Mouse (Mus musculus) intestine, postnatal 0 days (tissue): ENCODE data around the gene Gm21972. TPM values are rescaled to one million over a fixed set of nuclear protein-coding genes. Genes with fewer than 3 reads are reported as not detected.

Experiments
- ATAC-seq: fragments of 200-750 bp; cut with Nextera tagmentation; 2 replicates; pipeline ENCODE4 v1.8.0; 2017; ENCODE audit warnings: mild to moderate bottlenecking, moderate TSS enrichment, moderate library complexity
- H3K27ac ChIP-seq: fragments of 300-500 bp; sonication (generic); 2 replicates; pipeline ENCODE4 v1.5.1; 2014; ENCODE audit warnings: mild to moderate bottlenecking, low read depth, low read length, moderate library complexity
- H3K27me3 ChIP-seq: fragments of 300-500 bp; sonication (generic); replicated peaks from 2 replicates; pipeline ENCODE4 v1.6.1; 2014; ENCODE audit warnings: low read length, mixed read lengths; ENCODE audit not compliant: control insufficient read depth, insufficient read depth
- H3K36me3 ChIP-seq: fragments of 300-500 bp; sonication (generic); 2 replicates; pipeline ENCODE4 v1.6.1; 2014; ENCODE audit warnings: mild to moderate bottlenecking, moderate library complexity; ENCODE audit not compliant: control insufficient read depth, insufficient read depth
- H3K4me1 ChIP-seq: fragments of 300-500 bp; sonication (generic); replicated peaks from 2 replicates; pipeline ENCODE4 v1.6.1; 2014; ENCODE audit warnings: antibody characterized with exemption, low read length, mixed read lengths; ENCODE audit not compliant: control insufficient read depth, insufficient read depth
- H3K4me2 ChIP-seq: fragments of 300-500 bp; sonication (generic); replicated peaks from 2 replicates; pipeline ENCODE4 v1.6.1; 2014; ENCODE audit warnings: low read depth, mild to moderate bottlenecking, moderate library complexity
- H3K4me3 ChIP-seq: fragments of 300-500 bp; sonication (generic); 2 replicates; pipeline ENCODE4 v1.5.1; 2014; ENCODE audit warnings: low read depth, low read length
- H3K9ac ChIP-seq: fragments of 300-500 bp; sonication (generic); 2 replicates; pipeline ENCODE4 v1.6.1; 2014; ENCODE audit warnings: mild to moderate bottlenecking, low read depth, low read length
- H3K9me3 ChIP-seq: fragments of 300-500 bp; sonication (generic); 2 replicates; pipeline ENCODE4 v1.6.1; 2016; ENCODE audit warnings: mixed run types; ENCODE audit not compliant: control insufficient read depth
- CTCF ChIP-seq: sonication (generic); IDR thresholded peaks from 2 replicates; pipeline ENCODE4 v1.5.1; 2016; ENCODE audit warnings: low read depth, mild to moderate bottlenecking, control low read depth, antibody characterized with exemption, moderate library complexity
- WGBS: fragments of 180-500 bp; shearing (Covaris S2); extraction: QIAGEN DNeasy Blood & Tissue Kit; methylation state at CpG from one replicate; pipeline ENCODE4 v1.1.7; 2014; 5-methylcytosine and 5-hydroxymethylcytosine counted together
- polyA plus RNA-seq: library from polyadenylated mRNA; unstranded; fragments of >200 nt; fragmentation: Nextera tagmentation; extraction: Ambion mirVana; gene quantifications from 2 replicates; pipeline ENCODE4 v1.2.1, GENCODE M21; 2015

Gm21972 gene
- polyA plus RNA-seq = 0.33 and 0.35 TPM in 2 replicates

DNA sequence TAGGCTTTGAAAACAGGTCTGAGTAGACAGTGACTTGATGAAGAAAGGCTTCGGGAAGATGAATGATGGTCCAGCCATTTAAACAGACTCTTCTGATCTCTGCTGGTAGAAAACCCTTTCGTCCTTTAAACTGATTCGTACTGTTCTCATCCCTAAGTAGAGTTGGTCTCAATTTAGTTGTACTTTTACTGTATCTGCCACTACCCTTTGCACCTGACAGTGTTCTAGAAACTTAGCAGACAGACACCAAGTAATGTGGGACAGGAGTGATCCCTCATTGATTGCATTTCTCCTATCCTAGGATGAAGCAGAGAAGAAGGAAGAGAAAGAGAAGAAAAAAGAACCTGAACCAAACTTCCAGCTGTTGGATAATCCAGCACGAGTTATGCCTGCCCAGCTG, at the start of gene Gm21972:
TSS of gene Gm21972 (plus strand) at position 301 of the 400 bp plus-strand sequence.
- H3K9me3 ChIP-seq = no peaks in the 10 kb centered on the region
- H3K4me1 ChIP-seq = no peaks in the 10 kb centered on the region
- H3K27ac ChIP-seq = no peak within 1 kb of the TSS
- H3K36me3 ChIP-seq = peaks cover 72% of the 10 kb centered on the region
- no peak within 1 kb of the TSS for H3K4me3 ChIP-seq
- no peak for ATAC-seq
- H3K4me2 ChIP-seq = no peak within 1 kb of the TSS
- no peak for TF ChIP-seq CTCF
- no peaks in the 10 kb centered on the region for H3K27me3 ChIP-seq
- H3K9ac ChIP-seq = no peak within 1 kb of the TSS
- WGBS = 94% methylated on average over 4 of the region's 4 CpGs

DNA sequence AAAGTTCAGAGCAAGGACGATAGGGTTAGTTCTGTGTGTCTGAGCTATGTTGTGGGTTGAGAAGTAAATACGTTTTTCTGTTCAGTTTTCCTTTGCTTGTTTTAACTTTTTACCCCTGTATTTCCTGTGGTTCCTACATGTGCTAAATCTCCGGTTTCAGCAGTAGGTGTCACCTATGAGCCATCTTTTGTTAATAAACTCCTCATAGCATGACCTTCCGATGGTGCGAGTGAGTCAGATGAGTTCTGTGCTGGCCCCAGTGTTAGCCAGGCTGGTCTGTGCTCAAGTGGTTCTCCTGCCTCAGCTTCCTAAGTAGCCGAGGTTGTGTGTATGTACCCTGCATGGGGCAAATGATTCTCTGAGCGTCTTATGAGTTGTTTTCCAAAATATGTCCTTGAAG, 39.0 kb upstream of the Gm21972 start:
- H3K36me3 ChIP-seq = peaks cover 54% of the 10 kb centered on the region
- no peak for ATAC-seq

DNA sequence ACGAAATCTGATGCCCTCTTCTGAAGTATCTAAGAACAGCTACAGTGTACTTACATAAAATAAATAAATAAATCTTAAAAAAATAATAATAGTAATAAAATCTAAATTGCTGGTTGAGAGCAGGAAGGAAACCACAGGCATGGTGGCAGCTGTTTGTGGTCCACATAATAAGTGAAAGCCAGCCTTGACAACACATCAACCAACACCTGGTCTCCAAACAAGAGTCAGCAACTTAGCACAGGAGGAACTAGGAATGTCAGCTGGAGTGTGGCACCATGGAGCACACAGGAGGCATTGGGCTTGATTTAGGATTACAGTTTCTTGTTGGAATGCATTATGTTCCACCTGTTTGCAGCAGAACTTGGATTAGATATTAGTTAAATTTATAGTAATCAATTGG, 28.4 kb upstream of the Gm21972 start:
- Histone ChIP-seq H3K36me3 (peaks cover 9% of the 10 kb centered on the region; the same call in 1 of the 2 replicates), H3K4me2 (no peak overlapping the region), H3K27me3 (no peaks in the 10 kb centered on the region), H3K27ac (no peak overlapping the region), H3K9ac (no peak overlapping the region), H3K4me1 (no peaks in the 10 kb centered on the region), H3K4me3 (no peak overlapping the region), H3K9me3 (no peaks in the 10 kb centered on the region)
- no peak for ATAC-seq
- TF ChIP-seq CTCF = no peak
- WGBS = 100% methylated on average over 1 of the region's 1 CpGs

More for the DNA sequence above, 39.0 kb upstream of the Gm21972 start:
- peak; percentile 24; the same call in 1 of the 2 replicates for TF ChIP-seq CTCF
- H3K9me3 ChIP-seq = no peaks in the 10 kb centered on the region
- no peak overlapping the region for H3K4me3 ChIP-seq
- H3K4me2 ChIP-seq = no peak overlapping the region
- H3K27ac ChIP-seq = no peak overlapping the region
- H3K9ac ChIP-seq = no peak overlapping the region
- H3K4me1 ChIP-seq = no peaks in the 10 kb centered on the region
- WGBS = 78% methylated on average over 7 of the region's 7 CpGs
- no peaks in the 10 kb centered on the region for H3K27me3 ChIP-seq

GRCm38 (mm10) chr1:86111779-86112178, 21.7 kb upstream of the Gm21972 start, which contains the start of gene Htr2b:
TSS of gene Htr2b (minus strand) at chr1:86111970.
- no peak for ATAC-seq
- Histone ChIP-seq H3K4me2 (no peak within 1 kb of the TSS), H3K27ac (no peak within 1 kb of the TSS), H3K4me3 (no peak within 1 kb of the TSS), H3K9ac (no peak within 1 kb of the TSS), H3K27me3 (no peaks in the 10 kb centered on the region), H3K36me3 (peaks cover 6% of the 10 kb centered on the region), H3K9me3 (no peaks in the 10 kb centered on the region), H3K4me1 (no peaks in the 10 kb centered on the region)
- WGBS = 57% methylated on average over 6 of the region's 6 CpGs
- peak; percentile 29 for TF ChIP-seq CTCF

DNA sequence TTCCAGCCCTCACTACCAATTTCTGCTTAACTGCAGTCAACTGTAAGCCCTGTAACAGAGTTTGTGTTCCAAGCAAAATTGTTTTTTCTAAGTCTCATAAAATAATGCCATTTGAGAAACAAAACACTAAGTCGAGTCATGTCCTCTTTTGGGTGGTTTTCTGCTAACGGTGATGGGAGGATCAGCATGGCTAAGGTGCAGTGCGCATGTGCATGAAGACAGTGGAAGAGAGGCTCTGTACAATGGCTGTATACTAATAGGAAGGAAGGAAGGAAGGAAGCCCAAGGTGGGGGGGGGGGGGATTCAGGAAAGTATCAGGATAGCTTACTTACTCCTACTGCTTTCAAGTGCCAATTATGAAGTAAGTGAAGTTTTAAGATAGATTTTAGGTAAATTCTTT, 19.3 kb upstream of the Gm21972 start:
- WGBS = 92% methylated on average over 3 of the region's 3 CpGs
- no peak for ATAC-seq
- H3K36me3 ChIP-seq = peaks cover 7% of the 10 kb centered on the region; the same call in 1 of the 2 replicates
- H3K4me1 ChIP-seq = no peaks in the 10 kb centered on the region
- no peaks in the 10 kb centered on the region for H3K9me3 ChIP-seq
- H3K27me3 ChIP-seq = no peaks in the 10 kb centered on the region
- H3K9ac ChIP-seq = no peak overlapping the region
- H3K27ac ChIP-seq = no peak overlapping the region
- no peak overlapping the region for H3K4me2 ChIP-seq
- TF ChIP-seq CTCF = no peak
- no peak overlapping the region for H3K4me3 ChIP-seq

DNA sequence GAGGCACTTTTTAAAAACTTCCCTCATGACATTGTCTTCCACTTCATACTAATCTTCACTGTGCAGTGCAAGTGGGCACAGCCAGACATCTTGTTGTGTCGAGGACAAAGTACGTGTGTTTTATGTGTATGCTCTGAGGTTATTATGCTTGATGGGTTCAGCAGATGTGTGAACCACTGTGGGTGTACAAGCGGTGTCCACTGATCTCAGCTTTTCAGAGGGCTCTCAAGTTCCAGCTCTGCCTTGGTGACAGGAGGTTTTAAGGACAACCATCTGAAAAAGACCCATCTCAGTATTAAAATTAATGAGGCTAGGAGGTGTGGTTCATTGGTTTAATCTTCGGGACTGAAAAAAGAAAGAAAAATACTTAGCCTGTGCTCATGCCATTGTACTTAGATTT, 13.9 kb upstream of the Gm21972 start:
- no peak for TF ChIP-seq CTCF
- Histone ChIP-seq H3K27ac (no peak overlapping the region), H3K36me3 (peaks cover 25% of the 10 kb centered on the region), H3K27me3 (no peaks in the 10 kb centered on the region), H3K4me2 (no peak overlapping the region), H3K9me3 (no peaks in the 10 kb centered on the region), H3K4me1 (no peaks in the 10 kb centered on the region), H3K9ac (no peak overlapping the region), H3K4me3 (no peak overlapping the region)
- 76% methylated on average over 4 of the region's 4 CpGs for WGBS
- ATAC-seq = no peak

- Histone ChIP-seq H3K9me3 (no peaks in the 10 kb centered on the region), H3K27me3 (no peaks in the 10 kb centered on the region), H3K4me1 (no peaks in the 10 kb centered on the region), H3K9ac (no peak overlapping the region), H3K4me2 (no peak overlapping the region), H3K36me3 (peaks cover 59% of the 10 kb centered on the region), H3K4me3 (no peak overlapping the region), H3K27ac (no peak overlapping the region)
- WGBS = 97% methylated on average over 2 of the region's 2 CpGs
- no peak for ATAC-seq
- no peak for TF ChIP-seq CTCF
Observed at GRCm38 (mm10) chr1:86126036-86126435, 7.4 kb upstream of the Gm21972 start.
